Comparison of ENCODE assay signal across 11 mouse cellular contexts in the genomic region with DNA sequence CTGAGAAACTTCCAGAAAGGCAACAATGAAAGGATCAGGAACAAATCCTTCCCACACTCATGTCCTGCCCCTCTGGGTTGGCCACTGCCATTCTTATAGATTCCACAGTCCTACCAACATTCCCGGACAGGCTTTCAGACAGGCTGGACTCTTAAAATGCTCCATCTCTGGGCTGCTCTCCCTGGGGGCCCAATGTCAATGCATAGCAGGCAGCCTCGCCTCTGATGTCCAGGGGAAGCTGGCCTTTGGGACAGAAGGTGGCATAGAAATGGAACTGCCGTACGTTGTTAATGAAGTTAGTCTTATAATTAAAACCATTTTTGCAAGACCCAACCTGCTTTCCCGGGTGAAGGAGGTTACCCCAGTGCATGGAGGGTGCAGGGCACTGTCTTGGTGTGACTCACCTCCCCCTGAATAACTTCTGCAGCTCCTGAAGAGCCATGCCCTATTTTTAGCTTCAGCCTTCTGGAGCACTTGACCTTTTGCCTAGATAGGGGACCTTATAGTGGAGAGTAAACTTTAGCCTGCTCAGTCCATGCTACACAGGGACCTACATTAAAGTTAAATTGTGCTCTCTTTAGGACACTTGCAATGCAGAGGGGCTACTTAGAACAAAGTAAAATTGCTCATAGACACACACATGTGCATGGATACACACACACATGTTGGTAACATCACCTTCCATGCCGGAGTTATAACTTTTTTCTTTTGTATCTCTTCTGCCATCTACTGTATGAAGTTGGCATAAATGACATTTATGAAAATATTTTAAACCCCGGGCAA. TPM values are rescaled to one million over a fixed set of nuclear protein-coding genes. Genes with fewer than 3 reads are reported as not detected.
DNase-seq lines count a peak whose midpoint lies in the region; ATAC-seq and TF ChIP-seq lines count a peak whose summit lies in the region.
"Had no signal": no experiment of that assay in that cellular context is flagged by ENCODE, and none has a peak within 500 bp of the region (broad histone marks: within the 10 kb centered on the region; RNA-seq: fewer than 3 reads in every experiment).

No protein-coding gene starts in this region.

- peak overlapping the region; percentile 79 for H3K27ac ChIP-seq in heart, embryonic 10.5 days
- no peak overlapping the region for H3K27ac ChIP-seq in stomach, postnatal 0 days (replicated peaks)
- no peak overlapping the region for H3K27ac ChIP-seq in liver, embryonic 11.5 days (ENCODE audit: low read depth, low read length)

- H3K9me3 ChIP-seq in heart, embryonic 10.5 days: no peaks in the 10 kb centered on the region
- H3K9me3 ChIP-seq in stomach, postnatal 0 days (ENCODE audit: control insufficient read depth, low read length): no peaks in the 10 kb centered on the region
- no peaks in the 10 kb centered on the region for H3K9me3 ChIP-seq in liver, embryonic 11.5 days (ENCODE audit: control insufficient read depth, low read length)

- ATAC-seq in stomach, postnatal 0 days (ENCODE audit: low FRiP score, low TSS enrichment): no peak
- ATAC-seq in liver, embryonic 11.5 days (replicated peaks; ENCODE audit: low FRiP score): no peak

- peak; percentile 17 to 48 for DNase-seq in gastrocnemius, adult 8-10 months (ENCODE audit: low spot score in 2 of 2)
- no peak for DNase-seq in gastrocnemius, postnatal 36 days
- DNase-seq in retina, embryonic 14.5 days (ENCODE audit: low spot score): peak; percentile 42
- DNase-seq in retina, postnatal 1 day: no peak
- peak; percentile 85 for DNase-seq in heart, embryonic 10.5 days (ENCODE audit: low spot score)
- DNase-seq in stomach, postnatal 0 days (ENCODE audit: low spot score): no peak
- DNase-seq in liver, embryonic 11.5 days (ENCODE audit: low spot score): no peak
- DNase-seq in embryo, embryonic 10 days (ENCODE audit: low spot score): no peak
- DNase-seq: cerebellum, postnatal 10 days; thymus, adult 18-20 months had no signal

- peaks cover 15% of the 10 kb centered on the region for H3K4me1 ChIP-seq in heart, embryonic 10.5 days
- no peaks in the 10 kb centered on the region for H3K4me1 ChIP-seq in stomach, postnatal 0 days (replicated peaks; ENCODE audit: control insufficient read depth, insufficient read depth)
- no peaks in the 10 kb centered on the region; the same call in 1 of the 2 replicates for H3K4me1 ChIP-seq in liver, embryonic 11.5 days (replicated peaks; ENCODE audit: control insufficient read depth, insufficient read depth, low read length)

- no peak overlapping the region for H3K9ac ChIP-seq in stomach, postnatal 0 days (ENCODE audit: low read length)
- H3K9ac ChIP-seq in liver, embryonic 11.5 days (ENCODE audit: low read depth, low read length): no peak overlapping the region

- no peaks in the 10 kb centered on the region for H3K36me3 ChIP-seq in heart, embryonic 10.5 days
- no peaks in the 10 kb centered on the region for H3K36me3 ChIP-seq in stomach, postnatal 0 days (ENCODE audit: control insufficient read depth, insufficient read depth, low read length)
- H3K36me3 ChIP-seq in liver, embryonic 11.5 days (ENCODE audit: control insufficient read depth, insufficient read depth, low read length): no peaks in the 10 kb centered on the region

- WGBS in heart, embryonic 10.5 days: 39% methylated on average over 7 of the region's 7 CpGs
- WGBS in stomach, postnatal 0 days: 42% methylated on average over 7 of the region's 7 CpGs
- WGBS in liver, embryonic 11.5 days: 60% methylated on average over 7 of the region's 7 CpGs

- peak overlapping the region; percentile 24; the same call in 1 of the 2 replicates for H3K4me3 ChIP-seq in heart, embryonic 10.5 days
- no peak overlapping the region for H3K4me3 ChIP-seq in stomach, postnatal 0 days (ENCODE audit: low read depth, low read length)
- H3K4me3 ChIP-seq in liver, embryonic 11.5 days (ENCODE audit: low read depth, low read length): no peak overlapping the region

- H3K4me2 ChIP-seq in stomach, postnatal 0 days (replicated peaks; ENCODE audit: low read depth): no peak overlapping the region
- H3K4me2 ChIP-seq in liver, embryonic 11.5 days: no peak overlapping the region

- peak; percentile 63 for TF ChIP-seq CTCF in stomach, postnatal 0 days (IDR thresholded peaks at IDR 0.05; ENCODE audit: low read depth)

- H3K27me3 ChIP-seq in heart, embryonic 10.5 days (ENCODE audit: insufficient read depth, poor library complexity, severe bottlenecking): no peaks in the 10 kb centered on the region
- no peaks in the 10 kb centered on the region for H3K27me3 ChIP-seq in stomach, postnatal 0 days (ENCODE audit: control insufficient read depth, insufficient read depth, low read length)
- H3K27me3 ChIP-seq in liver, embryonic 11.5 days (replicated peaks; ENCODE audit: control insufficient read depth, insufficient read depth, low read length): no peaks in the 10 kb centered on the region

- intact Hi-C loops in gastrocnemius, postnatal 36 days (cut with DNase I): no loop called here

- no peak for TF ChIP-seq EP300 in stomach, postnatal 0 days (optimal IDR thresholded peaks at IDR 0.05)

RNA-seq across cellular contexts. Expression of a gene that starts 25.5 kb away (rescaled TPM):
- total RNA-seq in gastrocnemius, adult 8-10 months (2022): 1,000 to 10,000 TPM; 2,862 to 3,030 (median 2,917) TPM
- 1,000 to 10,000 TPM; 2,982 to 3,031 TPM for total RNA-seq in gastrocnemius, postnatal 36 days (2021)
- 1,300 and 1,795 TPM in 2 replicates for polyA plus RNA-seq in heart, embryonic 10.5 days (2016; fragmentation: Nextera tagmentation; extraction: Ambion mirVana)
- 315 and 344 TPM in 2 replicates for polyA plus RNA-seq in stomach, postnatal 0 days (2015; fragmentation: Nextera tagmentation; extraction: Ambion mirVana)
- 279 and 291 TPM in 2 replicates for polyA plus RNA-seq in liver, embryonic 11.5 days (2014; fragmentation: Nextera tagmentation; extraction: Ambion mirVana)

RNA-seq across cellular contexts. Expression of a gene that starts 57.8 kb away (rescaled TPM):
- 1 to 10 TPM in 2 of 4 experiments, under 1 TPM in 2; 0.75 to 1.7 (median 1.0) TPM for total RNA-seq in gastrocnemius, adult 8-10 months (2022)
- total RNA-seq in gastrocnemius, postnatal 36 days (2021): 1 to 10 TPM in 1 of 2 experiments, under 1 TPM in 1; 0.77 to 1.1 TPM
- not detected in 2 replicates for polyA plus RNA-seq in heart, embryonic 10.5 days (2016; fragmentation: Nextera tagmentation; extraction: Ambion mirVana)
- not detected in 2 replicates for polyA plus RNA-seq in stomach, postnatal 0 days (2015; fragmentation: Nextera tagmentation; extraction: Ambion mirVana)
- polyA plus RNA-seq in liver, embryonic 11.5 days (2014; fragmentation: Nextera tagmentation; extraction: Ambion mirVana): not detected in 2 replicates
- polyA plus RNA-seq: liver, embryonic 16.5 days had no signal

Comparison
In these comparisons a context has a peak if more than half of its experiments do, and no peak if none do; other contexts are left out.
1. DNase-seq: peak in gastrocnemius, adult 8-10 months (2 of 2), retina, embryonic 14.5 days (single experiment) and heart, embryonic 10.5 days (single experiment); none in gastrocnemius, postnatal 36 days (0 of 2), retina, postnatal 1 day (single experiment), stomach, postnatal 0 days (single experiment), liver, embryonic 11.5 days (single experiment) and embryo, embryonic 10 days (single experiment).